Mouse (Mus musculus) MN1 (cell line): ENCODE data around the gene Pitx2.

ENCODE experiments used
- DNase-seq: peaks from one replicate; pipeline ENCODE4 v3.0.0-alpha.2; 2016; ENCODE audit warnings: low spot score

Pitx2 gene

GRCm38 (mm10) chr3:129217862-129218370 is 18.2 kb downstream of the Pitx2 start:
- no peak for DNase-seq

DNA sequence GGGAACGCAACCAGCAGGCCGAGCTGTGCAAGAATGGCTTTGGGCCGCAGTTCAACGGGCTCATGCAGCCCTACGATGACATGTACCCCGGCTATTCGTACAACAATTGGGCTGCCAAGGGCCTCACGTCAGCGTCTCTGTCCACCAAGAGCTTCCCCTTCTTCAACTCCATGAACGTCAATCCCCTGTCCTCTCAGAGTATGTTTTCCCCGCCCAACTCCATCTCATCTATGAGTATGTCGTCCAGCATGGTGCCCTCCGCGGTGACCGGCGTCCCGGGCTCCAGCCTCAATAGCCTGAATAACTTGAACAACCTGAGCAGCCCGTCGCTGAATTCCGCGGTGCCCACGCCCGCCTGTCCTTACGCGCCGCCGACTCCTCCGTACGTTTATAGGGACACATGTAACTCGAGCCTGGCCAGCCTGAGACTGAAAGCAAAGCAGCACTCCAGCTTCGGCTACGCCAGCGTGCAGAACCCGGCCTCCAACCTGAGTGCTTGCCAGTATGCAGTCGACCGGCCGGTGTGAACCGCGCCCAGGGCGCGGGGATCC is 18.8 kb downstream of the Pitx2 start:
- no peak for DNase-seq

GRCm38 (mm10) chr3:129220086-129220670 is 20.5 kb downstream of the Pitx2 start:
- no peak for DNase-seq

- no peak for DNase-seq
These were observed 21.2 kb downstream of the Pitx2 start for GRCm38 (mm10) chr3:129220681-129221379.

GRCm38 (mm10) chr3:129221380-129222260 is 21.9 kb downstream of the Pitx2 start:
- no peak for DNase-seq

DNA sequence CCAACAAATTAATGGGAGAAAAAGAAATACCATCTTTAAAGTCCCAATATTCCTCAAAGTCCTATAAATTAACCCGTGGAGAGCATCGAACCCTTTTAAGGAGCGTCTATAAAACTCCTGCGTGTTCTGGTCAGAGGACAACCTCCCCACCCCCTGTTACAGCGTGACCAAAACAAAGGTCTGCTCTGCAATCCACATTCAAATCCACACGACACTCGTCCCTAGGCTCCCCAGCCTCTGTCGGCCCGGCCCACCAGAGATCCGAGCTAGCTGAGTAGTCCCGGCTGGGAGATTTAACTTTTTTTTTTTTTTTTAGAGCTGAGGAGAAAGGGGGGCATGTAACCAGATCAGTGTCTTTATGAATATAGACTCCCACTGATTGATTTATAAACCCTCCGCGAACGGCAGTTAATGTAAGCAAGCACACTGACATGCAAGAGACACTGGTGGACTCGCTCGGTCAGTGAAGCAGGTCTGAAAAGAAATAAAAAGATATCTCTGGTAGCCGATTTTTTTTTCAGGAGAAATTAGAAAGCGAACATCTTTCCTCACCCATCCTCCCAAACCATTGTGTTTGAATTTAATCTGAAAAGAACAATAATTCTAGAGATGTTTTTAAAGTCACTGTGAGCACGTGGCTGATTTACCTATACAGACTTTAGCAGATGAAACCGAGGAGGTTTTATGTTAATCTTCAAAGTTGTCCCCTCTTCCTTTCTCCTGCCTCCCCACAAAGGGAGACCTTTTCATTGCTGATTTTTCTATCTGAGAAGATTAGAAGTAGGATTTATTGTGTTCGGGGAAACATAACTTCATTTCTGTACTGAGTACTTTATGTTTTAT is 23.0 kb downstream of the Pitx2 start:
- no peak for DNase-seq

- DNase-seq = no peak
These were observed 23.7 kb downstream of the Pitx2 start for GRCm38 (mm10) chr3:129223401-129223800.

- no peak for DNase-seq
These were observed 24.5 kb downstream of the Pitx2 start for GRCm38 (mm10) chr3:129223964-129224805.

DNA sequence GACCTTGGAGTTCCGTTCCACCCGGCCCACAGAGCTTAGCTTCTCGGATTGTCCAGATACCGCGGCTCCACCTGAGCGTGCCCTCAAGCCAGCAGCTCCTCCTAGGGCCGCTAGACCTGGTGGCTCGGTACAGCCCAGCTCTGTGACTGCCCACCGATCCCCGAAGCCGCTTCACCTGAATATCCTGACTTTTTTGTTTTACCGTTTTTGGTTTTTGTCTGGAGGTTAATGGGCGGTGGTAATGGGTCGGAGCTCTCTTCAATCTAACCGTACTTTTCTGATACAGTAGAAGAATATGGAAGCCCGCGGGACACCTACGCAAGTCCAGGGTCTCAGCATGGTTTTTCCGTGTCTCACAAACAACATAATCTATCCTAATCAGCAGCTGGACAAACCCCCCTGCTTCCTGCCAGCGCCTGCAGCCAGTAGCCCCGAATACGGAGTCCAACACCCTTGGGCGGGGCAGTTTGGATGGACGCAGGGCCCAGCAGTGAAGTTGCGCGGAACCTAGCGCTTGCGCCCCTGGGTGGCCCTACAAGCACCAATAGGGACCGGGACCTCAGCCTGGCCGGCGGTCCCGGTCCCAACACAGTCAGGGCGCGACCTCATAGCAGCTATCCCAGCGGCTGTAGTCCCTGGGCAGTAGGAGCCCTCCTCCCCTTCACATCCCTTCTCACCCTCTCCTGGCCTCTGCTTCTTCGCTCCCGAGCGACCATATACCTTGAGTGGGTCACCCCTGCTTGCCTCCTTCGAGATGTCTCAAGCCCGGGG is 25.3 kb downstream of the Pitx2 start:
- no peak for DNase-seq

DNA sequence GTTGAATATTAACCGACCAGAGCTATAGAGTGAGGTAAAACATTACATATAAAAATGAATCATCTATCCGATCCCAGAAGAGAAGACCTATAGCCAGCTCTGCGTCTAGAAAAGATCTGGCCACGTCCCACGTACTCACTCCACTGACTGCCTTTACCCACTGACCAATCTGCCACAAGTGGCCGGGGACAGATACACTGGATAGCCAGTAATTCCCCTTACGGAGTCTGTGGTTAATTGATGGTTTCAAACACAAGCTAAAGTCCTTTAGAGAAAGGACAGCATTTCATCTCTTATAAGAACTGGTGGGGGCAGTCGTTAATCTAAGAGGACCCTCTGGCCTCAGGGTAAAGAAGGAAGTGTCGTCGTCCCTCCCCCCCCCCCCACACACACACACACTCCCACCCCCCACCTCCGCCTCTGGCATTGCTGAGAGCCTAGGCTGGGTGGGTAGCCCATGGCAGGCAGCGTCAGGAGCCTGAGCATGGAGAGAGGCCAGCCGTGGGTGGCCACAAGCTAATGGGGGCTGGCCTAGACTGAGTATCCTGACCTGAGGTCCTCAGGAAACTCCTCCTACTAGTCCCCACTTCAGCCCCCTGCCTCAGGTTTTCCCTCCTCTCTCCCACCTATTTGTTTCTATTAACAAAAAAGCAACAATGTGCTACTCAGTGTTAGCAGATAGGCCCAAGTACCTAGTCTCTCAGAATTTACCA is 26.1 kb downstream of the Pitx2 start:
- DNase-seq = no peak

DNA sequence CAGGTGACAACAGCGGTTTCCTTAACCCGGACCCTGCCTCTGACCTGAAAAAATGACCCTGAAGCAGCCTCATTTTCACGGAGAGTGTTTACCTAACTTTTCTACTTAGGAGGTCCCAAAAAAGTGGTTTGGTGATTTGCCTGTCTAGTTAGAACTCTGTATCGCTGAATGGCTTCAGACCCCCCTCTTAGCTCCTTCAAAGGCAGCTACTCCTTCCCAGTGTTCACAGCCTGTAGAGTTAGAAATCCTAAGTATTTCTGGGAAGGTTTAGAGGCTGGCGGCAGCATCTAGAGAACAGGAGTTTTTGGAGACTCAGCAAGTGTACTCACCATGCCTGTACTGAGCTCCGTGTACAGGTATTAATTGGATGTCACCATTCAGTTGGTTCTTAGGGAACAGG is 27.0 kb downstream of the Pitx2 start:
- DNase-seq = no peak

GRCm38 (mm10) chr3:129227331-129227730 is 27.7 kb downstream of the Pitx2 start:
- no peak for DNase-seq

GRCm38 (mm10) chr3:129238010-129238409 is 38.3 kb downstream of the Pitx2 start:
- no peak for DNase-seq

DNA sequence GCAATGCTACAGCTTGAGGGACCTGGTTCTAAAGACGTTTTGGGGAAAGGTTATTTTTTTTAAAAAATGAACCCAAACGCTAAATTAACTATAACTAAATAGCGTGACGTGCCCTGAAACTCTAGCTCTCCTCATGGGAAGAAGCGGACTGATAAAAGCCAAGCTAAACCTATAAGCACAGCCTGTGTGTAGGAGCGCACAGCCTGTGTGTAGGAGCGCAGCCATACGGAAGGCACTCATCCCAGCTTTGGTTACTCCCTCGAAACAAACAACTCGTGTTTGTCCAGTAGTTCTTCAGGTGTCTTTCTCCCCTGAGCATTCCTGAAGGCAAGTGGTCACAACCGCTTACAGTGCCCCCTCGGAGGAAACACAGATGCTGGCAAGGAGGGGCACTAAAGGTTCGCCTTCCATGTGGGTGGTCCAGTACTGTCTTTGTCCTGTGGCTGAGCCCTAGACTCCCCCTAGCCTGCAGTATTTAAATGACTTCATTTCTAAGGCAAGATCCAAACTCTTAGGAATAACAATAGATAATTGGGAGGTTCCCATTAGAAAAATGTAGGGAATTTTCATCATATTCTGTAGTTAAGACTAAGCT is 39.1 kb downstream of the Pitx2 start:
- no peak for DNase-seq

DNA sequence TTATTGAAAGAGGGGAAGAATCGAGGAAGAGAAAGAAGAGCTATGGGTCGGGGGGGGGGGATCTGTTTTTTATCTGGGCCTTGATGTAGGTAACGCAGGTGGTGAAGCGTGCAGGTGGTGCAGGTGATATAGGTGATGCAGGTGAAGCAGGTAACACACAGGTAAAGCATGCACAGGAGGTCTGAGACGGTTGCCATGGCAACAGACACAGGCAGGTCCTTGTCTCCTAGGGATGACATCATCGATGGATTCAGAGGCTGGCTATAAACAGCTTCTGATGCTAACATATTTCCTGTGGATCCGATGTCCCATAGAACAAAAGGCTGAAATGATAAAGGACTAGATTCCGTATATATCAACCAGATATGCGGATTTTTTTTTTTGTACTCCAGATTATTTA is 51.3 kb downstream of the Pitx2 start:
- DNase-seq = no peak

DNA sequence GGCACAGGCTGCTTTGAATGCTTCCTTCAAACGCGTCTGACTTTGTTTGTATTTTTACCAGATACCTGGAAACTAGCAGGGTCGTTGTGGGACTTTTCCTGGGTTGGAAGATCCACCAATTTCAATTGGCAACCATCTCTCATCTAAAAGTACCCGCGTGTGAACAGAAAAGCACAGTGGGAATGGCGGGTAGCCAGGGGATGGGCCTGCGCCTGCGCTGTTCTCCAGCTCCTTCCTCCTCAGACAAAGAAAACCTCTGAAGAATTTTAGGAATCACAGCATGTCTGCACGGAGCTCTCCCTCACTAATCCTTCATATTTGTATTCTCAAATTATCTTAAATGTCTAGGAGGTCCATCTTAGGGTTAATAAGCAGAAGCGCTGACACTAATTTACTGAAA is 54.6 kb downstream of the Pitx2 start:
- DNase-seq = no peak

DNA sequence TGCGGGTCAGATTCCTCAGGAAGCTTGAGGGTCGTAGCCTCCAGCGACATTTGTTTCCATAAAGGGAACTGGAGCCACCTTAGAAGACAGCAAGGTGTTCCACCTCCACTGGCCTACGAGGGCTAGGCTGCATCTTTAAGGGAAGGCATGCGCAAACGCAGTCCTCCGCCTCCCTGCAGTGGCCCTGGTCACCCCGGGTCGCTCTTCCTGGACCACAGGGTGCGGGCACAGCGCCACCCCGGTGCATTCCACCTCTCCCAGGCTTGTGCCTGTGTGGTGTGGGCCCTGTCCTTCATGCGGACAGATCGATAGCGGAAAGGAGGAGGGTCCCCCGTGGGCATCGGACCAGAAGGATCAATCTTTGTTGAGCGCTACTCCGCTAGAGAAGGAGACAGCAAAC is 56.6 kb downstream of the Pitx2 start:
- DNase-seq = no peak

DNA sequence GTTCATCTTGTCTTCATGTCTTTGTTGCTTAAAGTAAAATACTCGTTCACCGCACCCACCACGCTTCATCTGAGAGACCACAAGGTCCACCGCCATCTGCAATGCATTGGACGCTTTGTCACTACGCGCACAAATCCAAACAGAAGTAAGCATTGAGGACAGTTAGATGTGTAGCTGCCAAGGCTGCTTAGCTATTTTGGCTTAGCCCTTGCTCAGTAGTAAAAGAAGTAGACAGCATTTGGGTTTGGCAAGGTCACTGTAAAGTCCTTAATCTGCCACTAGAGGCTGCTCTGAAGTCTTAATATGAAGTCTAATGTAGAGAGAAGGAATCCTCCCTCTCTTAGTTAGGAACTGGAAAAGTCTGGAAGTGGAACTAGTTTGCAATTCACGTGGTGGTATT is 57.1 kb downstream of the Pitx2 start:
- DNase-seq = no peak

- DNase-seq = no peak
These were observed 58.8 kb downstream of the Pitx2 start for GRCm38 (mm10) chr3:129258497-129258896.
